Mouse (Mus musculus) hindlimb bud, embryonic 11.5 days (tissue): ENCODE measurements around the gene Rbfox2.

Experiments
- DNase-seq: peaks from one replicate; pipeline ENCODE4 v3.0.0-alpha.2; 2012; ENCODE audit warnings: low read depth, low spot score; ENCODE audit errors: extremely low spot score

Gene Rbfox2

DNA sequence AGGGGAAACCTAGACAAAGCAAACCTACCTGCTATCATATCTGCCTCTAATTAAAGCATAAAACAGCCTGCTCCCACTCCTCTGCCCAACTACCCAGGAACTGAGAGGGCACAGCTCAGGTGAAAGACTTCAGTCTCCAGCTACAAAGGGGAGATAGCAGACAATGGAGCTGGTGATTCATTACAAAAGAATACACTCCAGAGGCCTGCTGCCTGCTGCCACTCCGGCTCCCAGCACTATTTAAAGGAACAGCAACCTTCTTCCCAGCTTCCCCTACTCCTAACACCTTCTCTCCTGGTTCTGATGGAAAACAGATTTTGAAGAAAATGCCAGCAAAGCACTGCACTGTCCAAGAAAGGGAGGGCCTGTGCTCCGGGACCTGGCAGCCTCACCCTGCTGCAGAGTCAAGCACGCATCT lies 156.4 kb downstream of the Rbfox2 start:
- DNase-seq, result no peak

GRCm38 (mm10) chr15:77150000-77150399 lies 156.8 kb downstream of the Rbfox2 start:
- no peak for DNase-seq

GRCm38 (mm10) chr15:77149551-77149950 lies 157.3 kb downstream of the Rbfox2 start:
- no peak for DNase-seq

DNA sequence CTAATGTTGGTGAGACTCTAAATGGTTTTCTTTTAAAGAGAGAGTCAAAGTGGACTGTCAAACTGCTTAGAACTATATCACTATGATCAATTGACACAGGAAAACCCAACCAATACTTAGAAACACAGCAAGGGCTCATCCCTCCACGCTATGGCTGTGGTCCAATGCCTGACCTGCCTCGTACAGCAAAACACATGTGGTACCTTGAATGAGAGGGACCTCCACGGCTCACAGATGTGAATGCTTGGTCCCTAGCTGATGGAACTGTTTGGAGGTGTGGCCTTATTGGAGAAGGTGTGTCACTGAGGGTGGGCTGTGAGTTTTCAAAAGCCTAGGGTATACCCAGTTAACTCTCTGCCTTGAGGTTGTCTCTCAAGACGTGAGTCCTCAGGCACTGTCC lies 159.9 kb downstream of the Rbfox2 start:
- DNase-seq, result no peak

GRCm38 (mm10) chr15:77144960-77145359 lies 161.8 kb downstream of the Rbfox2 start:
- DNase-seq, result no peak

DNA sequence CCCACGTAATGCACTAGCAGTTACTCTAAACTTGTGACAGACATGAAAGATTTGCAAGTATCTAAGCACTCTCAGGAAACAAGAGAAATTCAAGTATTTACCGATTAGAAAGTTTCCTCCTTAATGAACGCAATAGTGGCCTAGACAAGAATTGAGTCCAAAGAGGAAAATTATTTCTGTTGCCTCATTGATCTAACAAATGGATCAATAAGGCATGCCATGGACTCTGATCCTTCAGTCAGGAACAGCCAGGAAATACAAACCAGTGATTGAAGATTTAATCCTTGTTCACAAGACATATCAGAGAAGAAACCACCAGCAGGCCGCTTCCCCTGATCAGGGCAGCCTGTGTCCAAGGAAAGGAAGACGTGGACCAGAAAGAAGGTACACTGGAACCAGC lies 164.0 kb downstream of the Rbfox2 start:
- DNase-seq, result no peak

DNA sequence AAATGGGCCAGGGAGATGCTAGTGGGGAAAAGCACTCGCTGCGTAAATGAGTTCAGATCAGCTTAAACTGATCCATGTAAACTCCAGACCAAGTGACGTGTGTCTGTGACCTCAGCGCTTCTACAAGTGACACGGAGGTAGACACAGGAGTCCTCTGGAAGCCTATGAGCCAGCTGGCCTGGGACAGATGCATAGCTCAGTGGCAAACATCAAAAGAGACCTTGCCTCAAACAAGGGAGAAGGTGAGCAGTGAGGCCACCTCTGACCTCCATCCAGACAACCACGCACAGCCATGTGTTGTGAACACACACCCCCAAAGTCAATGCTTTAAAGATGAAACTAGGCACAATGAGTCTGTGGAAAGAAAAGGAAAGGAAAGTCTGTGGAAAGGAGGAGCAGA lies 164.5 kb downstream of the Rbfox2 start:
- DNase-seq, result no peak

- DNase-seq, result no peak
Observed at GRCm38 (mm10) chr15:77141711-77142110, 165.1 kb downstream of the Rbfox2 start.

DNA sequence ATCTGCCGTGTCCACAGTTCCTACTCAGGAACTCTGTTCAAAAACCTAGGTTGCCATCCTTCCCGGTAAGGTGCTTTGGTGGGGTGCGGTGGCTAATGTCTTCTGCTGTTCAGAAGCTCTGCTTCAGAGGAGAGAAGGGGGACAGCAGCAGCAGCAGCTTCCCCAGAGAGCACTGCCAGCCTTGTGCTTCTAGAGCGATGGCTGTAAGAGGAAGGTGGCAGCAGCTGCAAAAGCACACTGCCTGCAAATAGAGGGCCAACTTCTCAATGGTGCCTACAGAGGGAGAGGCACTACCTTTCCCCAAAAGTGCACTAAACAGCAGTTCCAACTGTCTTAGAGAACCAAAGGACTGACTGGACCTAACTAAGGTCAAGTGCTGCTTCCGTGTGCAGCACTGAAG lies 168.5 kb downstream of the Rbfox2 start:
- no peak for DNase-seq

- no peak for DNase-seq
Observed at GRCm38 (mm10) chr15:77134483-77134882, 172.3 kb downstream of the Rbfox2 start.

DNA sequence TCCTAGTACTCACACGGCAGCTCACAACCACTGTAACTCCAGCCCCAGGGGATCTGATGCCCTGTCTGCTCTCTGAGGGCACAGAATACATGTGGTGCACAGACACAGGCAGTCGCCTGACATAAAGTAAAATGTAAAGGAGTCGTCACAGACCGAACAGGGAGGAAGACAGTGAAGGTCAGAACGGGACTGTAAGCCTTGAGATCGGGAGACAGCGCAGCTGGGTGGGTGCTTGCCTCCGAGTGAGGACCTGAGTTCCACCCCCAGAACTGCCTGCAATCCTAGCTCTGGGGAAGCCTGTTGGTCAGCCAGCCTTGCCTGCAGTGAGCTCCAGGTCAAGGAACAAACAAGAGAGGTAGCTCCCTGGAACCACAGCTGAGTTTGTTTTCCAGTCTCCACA lies 177.7 kb downstream of the Rbfox2 start:
- no peak for DNase-seq

DNA sequence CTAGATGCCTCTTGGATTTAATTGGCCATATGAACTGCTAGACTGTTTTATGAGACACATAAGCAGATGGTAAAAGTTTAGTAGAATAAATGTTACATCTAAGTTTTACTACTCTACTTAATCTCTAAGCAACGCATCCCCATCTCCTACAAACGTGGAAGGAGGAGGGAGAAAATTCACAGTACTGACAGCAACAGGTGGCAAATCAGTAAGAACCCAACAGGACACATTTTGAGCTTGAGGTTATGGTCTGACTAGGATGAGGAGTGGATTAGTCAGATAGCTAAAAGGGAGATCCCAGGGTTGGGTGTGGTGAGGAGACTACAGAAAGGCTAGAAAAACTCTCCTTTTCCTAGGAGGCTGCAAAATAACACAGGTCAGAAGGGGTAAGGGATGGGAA lies 179.1 kb downstream of the Rbfox2 start:
- DNase-seq, result no peak

DNA sequence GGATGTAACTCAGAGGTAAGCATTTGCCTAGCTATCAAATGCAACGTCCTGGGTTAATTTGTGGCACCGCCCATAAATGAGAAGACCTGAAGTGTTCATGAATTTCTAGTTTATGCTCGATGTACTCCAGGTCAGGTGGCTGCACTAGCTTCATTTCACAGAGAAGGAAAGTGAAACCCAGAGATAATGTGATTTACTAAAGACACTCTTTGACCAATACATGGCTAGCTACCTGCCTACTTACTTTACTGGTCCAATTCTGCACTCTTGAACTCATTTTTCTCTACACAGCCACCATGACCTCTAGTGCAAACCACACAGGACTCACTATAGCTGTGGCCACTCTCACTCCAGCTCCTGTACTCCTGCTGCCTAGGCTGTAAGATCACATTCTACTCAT lies 180.1 kb downstream of the Rbfox2 start:
- DNase-seq, result no peak

GRCm38 (mm10) chr15:77124372-77125117 lies 182.3 kb downstream of the Rbfox2 start:
- no peak for DNase-seq

GRCm38 (mm10) chr15:77122824-77123223 lies 184.0 kb downstream of the Rbfox2 start:
- no peak for DNase-seq

GRCm38 (mm10) chr15:77122208-77122607 lies 184.6 kb downstream of the Rbfox2 start:
- no peak for DNase-seq

DNA sequence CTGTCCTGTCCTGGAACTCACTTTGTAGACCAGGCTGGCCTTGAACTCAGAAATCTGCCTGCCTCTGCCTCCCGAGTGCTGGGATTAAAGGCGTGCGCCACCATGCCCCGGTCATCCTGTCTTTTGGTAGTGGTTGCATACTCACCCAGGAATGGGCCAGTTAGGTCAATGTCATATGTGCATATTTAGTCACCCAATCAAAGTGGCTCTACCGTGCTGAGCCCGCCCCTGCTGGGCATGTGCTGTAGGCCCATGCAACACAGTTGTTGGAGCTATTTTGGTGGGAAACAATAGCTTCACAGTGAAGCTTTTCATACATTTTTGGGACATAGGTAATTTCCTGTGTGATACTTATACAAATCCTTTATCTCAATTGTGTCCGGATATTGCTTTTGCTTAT lies 187.1 kb downstream of the Rbfox2 start:
- no peak for DNase-seq

DNA sequence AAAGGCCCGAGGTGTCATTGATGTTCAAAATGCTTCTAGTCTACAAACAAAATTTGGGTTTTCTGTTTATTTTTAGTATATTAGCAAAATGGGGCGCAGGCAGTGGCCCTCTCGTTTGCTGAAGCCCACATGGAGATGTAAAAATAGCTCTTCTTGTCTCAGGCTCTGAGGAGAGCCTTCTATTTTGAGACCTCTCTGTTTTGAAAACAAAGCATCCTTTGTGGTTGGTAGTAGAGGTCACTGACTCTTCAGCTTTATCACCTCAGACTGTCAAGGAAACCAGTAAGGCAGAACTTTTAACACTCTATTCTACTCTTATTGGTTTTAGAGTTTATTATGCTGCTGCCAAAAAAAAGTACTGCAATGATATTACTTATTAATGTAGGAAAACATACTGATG lies 189.6 kb downstream of the Rbfox2 start:
- DNase-seq, result no peak

- no peak for DNase-seq
Observed at GRCm38 (mm10) chr15:77116139-77116722, 190.6 kb downstream of the Rbfox2 start.

- DNase-seq, result no peak
Observed at GRCm38 (mm10) chr15:77115456-77115855, 191.3 kb downstream of the Rbfox2 start.

- no peak for DNase-seq
Observed at GRCm38 (mm10) chr15:77113591-77113990, 193.2 kb downstream of the Rbfox2 start.

DNA sequence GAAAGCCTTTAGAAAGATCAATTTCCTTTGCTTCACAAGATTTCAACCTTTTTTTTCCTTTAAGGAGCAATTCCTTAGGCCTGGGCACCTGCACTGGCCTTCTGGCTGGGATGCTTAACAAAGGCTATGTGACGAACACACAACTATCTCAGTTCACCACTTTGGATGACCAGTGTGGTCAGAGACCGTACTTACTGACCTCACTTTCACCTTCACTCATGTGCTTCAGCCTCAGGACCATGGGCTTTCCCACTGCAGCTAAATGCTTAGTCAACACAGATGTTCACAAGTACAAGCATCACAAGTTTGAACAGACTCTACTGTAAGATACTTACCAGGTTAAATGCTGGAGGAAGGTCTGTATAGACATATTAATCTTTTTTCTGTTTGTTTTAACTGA lies 194.4 kb downstream of the Rbfox2 start:
- no peak for DNase-seq

DNA sequence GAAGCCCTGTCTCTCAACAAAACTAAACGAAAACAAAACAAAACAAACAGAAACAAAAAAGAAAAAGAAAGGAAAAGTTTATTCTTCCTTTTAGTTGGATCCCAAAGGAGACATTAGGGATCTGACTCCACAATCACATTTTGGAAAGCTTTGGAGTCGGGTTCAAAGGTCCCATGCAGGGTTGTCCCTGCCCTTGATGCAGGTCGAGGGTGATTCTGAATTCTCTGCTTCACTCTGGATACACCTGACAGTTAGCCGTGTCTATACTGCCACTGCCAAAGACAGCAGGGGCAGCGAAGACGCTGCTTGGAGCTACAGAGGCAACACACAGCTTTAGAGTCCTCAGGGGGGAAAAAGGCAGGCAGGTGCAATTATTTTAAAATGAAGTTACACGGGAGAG lies 194.9 kb downstream of the Rbfox2 start:
- no peak for DNase-seq
